Mouse (Mus musculus) large intestine, adult 2 months (tissue): ENCODE data around the gene Bnc2. TPM values are rescaled to one million over a fixed set of nuclear protein-coding genes. Genes with fewer than 3 reads are reported as not detected.

Source experiments
- DNase-seq: peaks from one replicate; pipeline ENCODE4 v3.0.0-alpha.2; 2012; ENCODE audit warnings: low read depth, low spot score
- WGBS: fragments of 180-500 bp; shearing (Covaris S2); methylation state at CpG from one replicate; pipeline ENCODE4 v1.1.7; 2018; 5-methylcytosine and 5-hydroxymethylcytosine counted together
- polyA plus RNA-seq: library from polyadenylated mRNA; depleted of rRNA; stranded (reverse); fragments of >200 nt; gene quantifications from 2 replicates; pipeline ENCODE4 v1.2.3, GENCODE M21; 2012

Gene Bnc2
- polyA plus RNA-seq, 1 experiment, result 1.3 TPM

DNA sequence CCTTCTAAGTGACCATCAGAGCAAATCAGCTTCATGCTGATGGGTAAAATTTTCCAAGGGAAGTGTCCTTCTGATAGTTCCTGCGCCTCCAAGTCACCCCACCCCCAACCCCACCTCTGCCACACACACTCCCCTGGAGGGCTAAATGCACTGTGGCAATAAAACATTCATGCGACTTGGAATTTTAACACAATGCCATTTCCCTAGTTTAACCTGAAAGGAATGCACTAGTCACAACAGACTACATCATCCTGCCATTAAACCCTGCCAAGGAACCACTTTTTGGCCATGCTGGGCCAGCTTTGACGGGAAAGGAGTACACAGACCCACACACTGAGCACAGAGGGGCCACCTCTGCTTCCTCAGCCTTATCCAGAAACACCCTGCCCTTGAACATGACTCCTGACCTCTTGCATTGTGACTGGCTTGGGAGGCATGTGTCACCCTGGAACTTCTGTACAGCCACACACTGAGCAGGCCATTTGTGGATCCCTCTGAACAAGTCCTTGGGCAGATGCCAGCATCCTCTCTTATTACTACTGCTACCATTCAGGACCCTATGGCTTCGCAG is 151.3 kb downstream of the Bnc2 start:
- 27% methylated on average over 4 of the region's 4 CpGs for WGBS
- no peak for DNase-seq

DNA sequence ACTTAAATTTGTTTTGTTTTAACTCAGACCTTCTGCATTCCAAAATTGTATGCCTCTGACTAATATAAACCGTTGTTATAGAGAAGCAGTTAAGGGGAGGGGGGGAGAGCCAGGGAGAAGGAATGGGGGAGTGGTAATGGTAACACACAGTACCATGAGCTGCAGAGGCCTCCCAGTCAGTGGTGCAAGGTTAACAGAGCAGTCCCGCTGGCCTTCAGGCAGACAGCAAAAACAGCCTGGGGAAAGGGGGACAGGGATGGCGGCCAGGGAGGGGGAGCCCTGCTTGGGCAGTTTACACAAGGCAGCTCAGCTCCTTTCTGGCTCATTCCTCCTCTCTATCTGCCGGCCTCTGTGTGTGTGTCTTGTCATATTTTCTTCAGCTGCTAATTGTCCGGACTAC is 151.9 kb downstream of the Bnc2 start:
- DNase-seq, result no peak
- WGBS, result 20% methylated on average over 5 of the region's 5 CpGs

DNA sequence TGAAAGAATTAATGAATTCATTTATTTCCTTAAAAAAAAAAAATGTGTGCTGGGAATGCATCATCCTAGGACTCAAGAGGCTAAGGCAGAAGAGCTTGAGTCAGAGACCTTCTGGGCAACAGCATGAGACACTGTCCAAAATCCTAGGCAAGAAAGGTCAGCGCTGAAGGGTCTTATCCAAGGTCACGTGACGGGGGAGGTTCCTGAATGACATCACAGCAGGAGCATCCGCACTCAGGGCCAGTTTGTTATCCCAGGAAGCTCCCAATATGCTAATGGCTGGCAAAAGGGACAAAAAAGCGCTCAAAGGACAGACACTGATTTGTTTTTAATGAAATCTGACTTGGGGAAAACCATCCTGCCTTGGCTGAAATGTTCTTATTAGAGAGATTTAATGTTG is 153.5 kb downstream of the Bnc2 start:
- WGBS, result 76% methylated on average over 5 of the region's 5 CpGs
- no peak for DNase-seq

DNA sequence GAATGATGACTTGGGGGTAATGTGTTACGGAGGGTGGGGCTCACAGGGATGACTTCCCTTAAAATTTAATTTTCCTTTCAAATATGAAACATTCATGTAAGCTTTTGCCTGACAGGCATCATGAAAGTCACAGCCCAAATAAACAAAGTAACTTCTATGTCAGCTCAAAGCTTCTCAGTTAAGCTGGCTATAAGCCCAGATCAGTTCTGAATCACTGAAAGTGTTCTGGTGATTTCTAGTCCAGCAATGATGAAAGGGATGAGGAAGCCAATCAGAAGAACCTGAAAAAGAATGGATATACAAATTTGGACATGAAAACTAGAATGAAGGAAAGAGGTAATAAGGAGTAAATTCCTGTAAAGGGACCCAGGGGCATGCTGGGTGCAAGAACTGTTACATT is 164.6 kb downstream of the Bnc2 start:
- no peak for DNase-seq
- 82% methylated on average over 1 of the region's 1 CpGs for whole genome bisulfite sequencing

DNA sequence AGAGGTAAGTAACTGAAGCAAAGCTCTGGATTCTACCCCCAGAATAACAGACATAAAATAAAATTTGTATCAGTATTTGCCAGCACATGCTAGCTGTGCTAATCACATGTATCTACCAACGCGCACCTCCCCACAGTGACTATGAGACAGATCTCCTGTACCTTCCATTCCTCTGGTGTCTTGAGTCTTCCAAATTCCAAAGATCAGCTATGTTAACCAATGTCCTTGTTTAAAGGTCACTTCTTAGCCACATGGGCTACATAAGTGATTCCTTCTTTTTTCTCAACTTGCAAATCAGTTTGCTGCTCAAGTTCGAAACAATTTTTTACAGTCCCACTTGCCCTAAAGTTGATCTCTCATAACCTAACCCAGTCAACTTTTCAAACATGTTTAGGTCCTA is 167.5 kb downstream of the Bnc2 start:
- DNase-seq, result no peak
- WGBS, result 91% methylated on average over 3 of the region's 3 CpGs

DNA sequence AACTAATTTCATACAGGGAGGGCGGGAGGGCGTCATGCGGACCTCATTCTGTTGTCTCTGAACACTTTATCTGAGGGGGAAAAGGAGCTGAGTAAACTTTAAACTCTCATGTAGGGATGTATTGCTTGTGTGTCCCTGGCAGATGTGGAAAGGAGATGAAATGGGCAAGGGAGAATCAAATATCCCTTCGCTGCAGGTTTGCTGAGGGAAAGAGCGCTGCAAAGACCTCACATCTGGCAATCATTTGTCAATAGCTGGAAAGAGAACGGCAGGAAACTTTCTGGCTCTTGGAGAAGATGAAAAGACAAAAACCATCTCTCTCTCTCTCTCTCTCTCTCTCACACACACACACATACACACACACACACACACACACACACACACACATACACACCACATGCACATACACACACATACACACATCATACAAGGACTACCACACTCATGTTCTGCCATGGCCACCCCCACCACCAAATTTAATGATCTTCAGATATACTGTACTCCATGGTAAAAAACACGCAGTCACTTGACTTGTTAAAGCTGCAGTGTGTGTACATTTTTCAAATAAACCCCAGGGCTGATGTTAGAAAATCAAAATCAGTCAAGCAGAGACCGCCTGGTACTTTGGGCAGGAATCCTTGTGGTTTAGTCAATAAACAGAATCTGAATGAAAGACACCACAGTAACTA is 172.3 kb downstream of the Bnc2 start:
- 73% methylated on average over 8 of the region's 8 CpGs for WGBS
- DNase-seq, result no peak

DNA sequence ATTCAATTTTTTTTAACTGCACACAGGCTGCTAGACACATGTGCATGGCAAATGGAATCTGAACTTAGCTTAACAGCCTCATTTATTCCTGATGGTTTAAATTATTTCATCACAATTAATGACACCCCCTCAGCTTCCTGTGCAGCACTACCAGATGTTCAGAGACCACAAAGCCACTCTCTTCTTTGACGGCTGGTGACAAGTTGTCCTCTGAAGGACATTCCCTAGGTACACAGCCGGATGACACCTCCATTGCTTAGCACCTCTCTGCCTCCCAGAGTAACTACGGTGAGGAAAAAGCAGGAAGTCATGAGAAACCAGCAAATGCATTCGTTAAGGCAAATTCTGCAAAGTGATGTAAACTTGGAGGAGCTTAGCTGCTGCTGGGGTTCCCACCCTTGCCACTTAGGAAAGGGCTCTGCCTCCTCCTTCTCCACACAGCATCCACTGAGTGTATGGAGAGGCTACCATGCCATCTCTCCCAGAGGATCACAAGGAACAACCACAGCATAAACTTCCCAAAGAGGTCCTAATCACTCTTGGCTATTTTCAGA is 174.2 kb downstream of the Bnc2 start:
- DNase-seq, result no peak
- 46% methylated on average over 4 of the region's 4 CpGs for WGBS

DNA sequence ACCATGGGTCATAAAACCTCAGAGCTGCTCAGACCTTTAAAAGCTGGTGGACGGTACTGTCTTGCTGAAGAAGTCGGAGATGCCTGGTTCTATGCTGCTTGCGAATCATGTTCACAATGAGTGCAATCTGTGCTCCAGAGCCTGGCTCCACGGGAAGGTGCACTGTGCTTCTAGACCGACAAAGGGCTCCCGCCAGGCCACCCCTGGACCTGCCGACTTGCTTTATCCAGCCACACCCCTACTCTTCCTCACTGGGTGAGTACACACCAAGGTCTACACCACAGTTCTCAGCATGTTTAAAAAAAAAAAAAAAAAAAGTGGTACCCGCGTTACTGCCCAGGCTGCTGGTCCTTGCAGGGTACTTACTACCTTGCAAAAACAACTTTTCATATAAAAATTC is 174.8 kb downstream of the Bnc2 start:
- no peak for DNase-seq
- 57% methylated on average over 9 of the region's 9 CpGs for WGBS

DNA sequence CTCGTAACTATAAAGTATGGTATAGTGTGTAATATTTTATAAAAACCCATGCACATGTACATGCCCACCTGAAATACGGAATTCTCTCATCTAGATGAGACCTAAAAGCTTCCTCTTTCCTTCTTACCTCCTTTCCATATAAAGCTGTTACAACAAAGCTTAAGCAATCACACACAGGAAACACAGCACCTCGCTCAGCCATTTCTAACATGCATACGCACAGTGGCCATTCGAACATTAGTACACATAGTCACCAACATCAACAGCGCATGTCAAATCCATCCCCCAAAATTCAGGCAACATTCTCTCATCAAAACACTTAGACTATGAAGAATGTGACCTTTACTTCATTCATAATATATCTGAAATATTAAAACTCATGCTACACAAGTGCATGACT is 176.6 kb downstream of the Bnc2 start:
- DNase-seq, result no peak
- WGBS, result 91% methylated on average over 6 of the region's 6 CpGs

DNA sequence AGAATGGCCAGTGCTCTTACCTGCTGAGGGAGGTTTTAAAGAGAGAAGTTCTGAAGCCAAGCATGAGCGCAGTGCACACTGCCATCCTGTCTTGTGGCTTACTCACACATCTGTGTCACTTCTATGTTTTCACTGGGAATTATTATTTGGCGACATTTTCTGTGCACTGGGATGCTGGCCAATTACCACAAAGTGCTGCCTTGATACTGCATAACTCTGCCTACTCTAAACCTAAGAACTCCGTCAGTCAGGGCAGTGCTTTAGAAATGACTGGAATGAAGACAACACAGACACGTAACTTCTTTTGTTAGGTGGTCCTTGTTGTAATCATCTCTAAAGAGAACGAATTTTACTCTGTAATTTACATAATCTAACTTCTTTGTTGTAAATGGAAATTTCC is 186.8 kb downstream of the Bnc2 start:
- DNase-seq, result no peak
- WGBS, result 68% methylated on average over 5 of the region's 5 CpGs

DNA sequence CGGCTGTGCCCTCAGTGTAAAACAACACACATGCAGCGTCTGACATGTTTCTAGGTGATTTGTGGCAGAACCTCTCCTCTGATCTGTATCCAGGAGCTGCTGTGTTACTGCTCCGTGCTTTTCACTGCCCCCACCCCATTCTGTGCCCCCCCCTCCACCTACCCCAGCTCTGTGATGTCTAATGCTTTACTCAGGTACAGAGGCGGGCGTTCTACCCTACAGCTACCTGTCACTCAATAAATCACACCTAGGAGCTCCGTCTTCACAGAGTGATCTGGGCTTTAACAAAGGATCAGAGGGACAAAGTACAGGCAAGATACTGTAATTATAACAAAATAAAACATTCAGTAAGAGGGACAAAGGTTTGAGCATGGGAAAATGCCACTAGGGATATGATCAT is 192.4 kb downstream of the Bnc2 start:
- no peak for DNase-seq
- 28% methylated on average over 6 of the region's 6 CpGs for WGBS

DNA sequence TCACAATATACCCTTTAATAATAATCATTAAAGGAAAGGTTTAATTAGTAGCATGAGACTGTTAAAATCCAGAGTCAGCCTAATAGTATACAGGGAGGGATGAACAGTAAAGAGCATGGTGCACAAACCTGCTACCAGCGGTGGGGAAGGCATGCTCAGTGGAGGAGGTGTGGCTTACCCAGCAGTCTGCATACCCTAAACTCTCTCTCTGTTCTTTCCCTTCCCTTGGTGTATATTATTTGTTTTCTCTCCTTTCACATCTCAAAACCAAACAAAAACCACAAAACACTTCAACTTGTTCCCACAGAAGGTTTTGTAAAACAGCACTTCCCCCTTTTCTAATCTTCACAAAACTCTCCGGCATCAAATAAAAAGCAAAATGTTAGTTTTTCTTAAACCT is 202.4 kb downstream of the Bnc2 start:
- 57% methylated on average over 2 of the region's 2 CpGs for WGBS
- DNase-seq, result no peak

DNA sequence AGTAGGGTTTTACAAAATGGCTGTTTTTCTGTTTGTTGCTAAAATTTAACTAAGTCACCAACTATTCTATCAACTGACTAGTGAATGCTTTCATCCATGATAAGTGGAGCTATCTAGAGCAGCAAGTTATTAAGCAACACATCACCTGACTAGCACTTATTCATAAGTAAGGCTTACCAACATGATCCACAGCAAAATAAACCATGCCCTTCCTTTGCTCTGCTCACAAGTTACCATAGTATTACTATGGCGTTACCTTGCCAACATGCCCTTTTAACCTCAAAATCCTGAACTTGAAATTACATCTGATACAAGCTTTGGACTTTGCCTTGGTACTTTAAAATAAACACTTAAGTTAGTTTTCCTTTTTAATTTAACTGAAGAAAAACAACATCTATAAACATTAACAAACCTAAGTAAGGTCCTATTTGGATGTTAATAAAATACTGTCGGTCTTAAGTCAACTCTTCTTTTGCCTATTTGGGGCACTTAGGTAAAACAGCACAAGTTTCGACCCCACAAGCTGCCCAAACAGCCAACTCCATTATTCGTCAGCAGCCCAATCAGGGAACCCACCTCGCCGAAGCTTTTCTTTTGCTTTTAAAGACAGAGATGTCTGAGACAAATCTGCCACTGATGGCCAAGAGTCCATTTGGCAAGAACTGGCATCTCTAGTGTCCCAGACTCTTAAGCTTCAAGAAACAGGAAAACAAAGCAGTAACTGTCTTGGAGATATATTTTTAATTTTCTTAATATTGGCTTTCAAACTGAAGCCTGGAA is 204.8 kb downstream of the Bnc2 start:
- WGBS, result 73% methylated on average over 6 of the region's 6 CpGs
- DNase-seq, result no peak

DNA sequence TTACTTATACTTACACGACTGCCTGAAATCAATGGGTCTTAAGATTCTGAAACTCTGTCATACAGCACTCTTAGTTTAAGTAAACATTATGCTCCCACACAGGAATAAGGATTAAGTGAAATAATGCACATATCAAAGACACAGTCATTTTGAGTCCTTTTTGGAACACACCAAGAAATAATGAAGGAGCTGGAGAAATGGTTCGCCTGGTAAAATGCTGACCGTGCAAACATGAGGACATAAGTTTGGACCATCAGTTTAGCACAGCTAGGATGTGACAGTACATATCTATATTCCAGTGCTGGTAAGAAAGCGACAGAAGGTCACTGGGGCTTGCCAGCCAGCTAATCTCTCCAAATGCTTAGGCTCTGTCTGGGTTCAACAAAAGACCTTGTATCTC is 205.7 kb downstream of the Bnc2 start:
- WGBS, result 87% methylated on average over 4 of the region's 4 CpGs
- DNase-seq, result no peak

DNA sequence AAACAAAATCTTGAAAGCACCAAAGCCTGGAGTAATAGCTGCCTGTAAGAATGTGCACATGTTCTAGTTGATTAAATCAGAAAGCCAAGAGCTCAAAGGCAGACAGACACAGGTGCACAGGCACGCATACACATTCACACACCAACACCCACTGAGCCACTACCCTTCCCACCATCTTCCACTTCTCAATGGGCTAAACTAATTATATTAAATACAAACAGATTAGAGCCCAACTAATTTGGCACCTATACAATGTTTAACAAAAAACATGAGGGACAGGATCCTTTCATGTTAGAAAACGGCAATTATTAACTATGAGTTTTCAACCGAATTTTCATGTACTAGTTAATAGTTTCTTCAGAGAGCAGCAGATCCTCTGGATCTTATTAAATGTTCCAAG is 207.4 kb downstream of the Bnc2 start:
- DNase-seq, result no peak
- WGBS, result 87% methylated on average over 3 of the region's 3 CpGs

DNA sequence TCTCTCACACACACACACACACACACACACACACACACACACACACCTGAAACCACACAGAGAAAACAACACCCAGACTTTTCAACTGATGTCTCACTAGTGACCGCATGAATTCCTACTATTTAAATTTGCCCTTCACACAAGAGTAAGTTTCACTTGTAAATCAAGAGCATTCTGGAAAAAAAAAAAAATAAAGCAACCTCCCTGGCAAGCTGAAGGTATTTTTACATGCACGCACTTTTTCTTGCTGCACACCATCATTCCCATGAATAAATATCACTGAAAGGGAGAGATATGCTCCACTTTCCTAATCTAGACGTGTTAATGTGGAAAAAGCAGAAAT is 216.9 kb downstream of the Bnc2 start:
- no peak for DNase-seq
- 84% methylated on average over 3 of the region's 3 CpGs for WGBS

DNA sequence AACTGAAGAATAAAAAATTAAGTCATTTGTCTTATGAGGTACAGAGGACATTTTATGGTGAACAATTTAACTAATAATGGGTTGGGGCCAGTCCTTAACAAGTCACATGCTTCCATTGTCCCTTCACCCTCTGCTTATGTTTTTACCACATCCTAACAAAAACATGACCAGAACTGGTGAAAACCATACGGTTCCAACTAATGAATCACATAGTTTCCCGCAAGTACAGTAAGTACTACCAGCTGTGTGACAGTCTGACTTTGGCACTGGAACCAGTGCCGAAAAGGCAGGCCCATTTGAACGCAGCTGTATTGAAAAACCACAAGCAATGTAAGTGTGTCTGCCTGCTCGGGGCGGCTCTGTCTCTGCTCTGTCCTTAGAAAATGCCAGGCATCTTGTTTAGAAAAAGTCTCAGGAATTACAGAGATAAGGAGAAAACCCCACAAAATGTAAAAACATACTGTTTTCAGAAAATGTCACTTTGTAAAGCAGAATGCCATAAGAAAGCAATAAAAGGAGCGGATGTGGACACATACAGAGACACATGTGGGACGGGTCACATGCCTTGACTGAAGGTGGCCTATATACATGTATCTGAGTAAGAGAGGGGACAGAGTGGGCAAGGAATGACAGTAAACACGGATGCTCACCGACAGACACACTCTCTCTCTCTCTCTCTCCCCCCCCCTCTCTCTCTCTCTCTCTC is 217.4 kb downstream of the Bnc2 start:
- 70% methylated on average over 10 of the region's 10 CpGs for WGBS
- DNase-seq, result no peak

DNA sequence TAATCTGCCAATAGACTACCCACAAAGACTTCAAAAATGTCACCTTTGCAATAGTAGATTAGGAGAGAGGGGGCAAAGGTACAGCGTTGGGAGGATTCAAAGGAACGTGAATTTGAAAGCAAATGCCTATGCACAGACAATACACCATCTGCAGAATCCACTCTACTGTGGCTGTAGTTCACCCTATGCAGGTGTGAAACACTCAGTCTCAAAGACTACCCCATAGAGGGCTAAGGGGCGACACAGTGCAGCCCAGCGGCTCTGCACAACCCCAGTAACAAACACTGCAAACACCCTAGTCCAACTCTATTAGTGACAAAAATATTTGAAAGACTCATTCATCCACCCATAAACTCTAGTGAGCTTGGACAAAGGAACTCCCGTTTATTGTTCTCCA is 218.2 kb downstream of the Bnc2 start:
- WGBS, result 79% methylated on average over 5 of the region's 5 CpGs
- no peak for DNase-seq

DNA sequence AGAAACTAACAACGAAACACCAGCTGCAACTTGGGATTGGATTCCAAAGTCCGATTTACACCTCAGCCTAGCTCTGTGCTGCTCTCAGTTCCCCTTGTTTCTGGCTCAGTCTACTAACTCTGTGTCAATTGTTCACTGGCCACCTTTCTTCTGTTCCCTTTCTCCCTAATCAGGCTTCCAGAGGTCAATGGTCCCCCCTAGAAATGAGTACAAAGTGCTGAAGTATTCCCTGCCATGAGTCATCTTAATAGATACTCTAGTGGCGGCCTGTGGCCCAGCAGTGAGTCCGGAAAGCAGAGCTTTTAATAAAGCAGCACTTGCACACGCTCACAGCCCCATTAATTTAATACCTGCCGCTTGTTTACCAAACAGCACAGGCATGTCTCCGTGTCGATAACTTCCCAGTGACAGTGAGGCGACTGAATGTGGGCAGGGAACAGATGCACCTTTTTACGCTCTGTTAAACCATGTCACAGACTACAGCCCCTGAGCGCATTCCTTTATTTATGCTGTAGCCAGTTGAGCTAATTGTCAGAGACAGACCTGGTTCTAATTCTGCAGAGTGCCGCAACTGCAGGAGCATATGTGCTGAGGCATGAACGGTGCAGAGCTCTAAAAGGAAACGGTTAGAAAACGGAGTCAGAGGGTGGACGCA is 218.8 kb downstream of the Bnc2 start:
- no peak for DNase-seq
- 82% methylated on average over 16 of the region's 16 CpGs for WGBS

DNA sequence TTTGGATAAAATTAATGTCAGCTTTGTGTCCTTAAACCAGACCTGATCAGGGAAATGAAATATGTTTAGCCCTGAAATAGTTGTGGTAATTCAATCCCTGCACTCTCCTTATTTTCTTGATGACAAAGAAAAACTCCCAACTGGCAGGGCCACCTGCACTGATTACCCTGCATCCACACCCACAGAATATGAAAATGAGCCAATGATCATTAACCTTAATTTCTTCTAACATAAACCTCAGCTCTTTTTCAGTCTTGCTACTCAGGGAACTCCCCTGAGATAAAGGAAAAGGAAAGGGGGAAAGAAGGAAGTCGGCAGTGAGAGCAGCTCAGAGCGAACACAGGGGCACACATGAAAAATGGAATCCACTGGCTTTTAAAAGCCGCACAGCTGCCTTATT is 220.6 kb downstream of the Bnc2 start:
- DNase-seq, result no peak
- 66% methylated on average over 3 of the region's 3 CpGs for WGBS
